Mouse (Mus musculus) lung, adult 2 months (tissue): Measurements from ENCODE around the gene Hcn1.

ENCODE experiments used
- CTCF ChIP-seq: fragments of 200-500 bp; IDR thresholded peaks from 2 replicates; pipeline ENCODE4 v1.5.1; 2011; ENCODE audit warnings: mild to moderate bottlenecking, low read length, control low read depth; ENCODE audit not compliant: insufficient read depth
- POLR2A ChIP-seq: fragments of 200-500 bp; IDR thresholded peaks from 2 replicates; pipeline ENCODE4 v1.6.1; 2011; ENCODE audit warnings: low read depth, mild to moderate bottlenecking, control low read depth, low read length, borderline replicate concordance; ENCODE audit errors: extremely low read depth

DNA sequence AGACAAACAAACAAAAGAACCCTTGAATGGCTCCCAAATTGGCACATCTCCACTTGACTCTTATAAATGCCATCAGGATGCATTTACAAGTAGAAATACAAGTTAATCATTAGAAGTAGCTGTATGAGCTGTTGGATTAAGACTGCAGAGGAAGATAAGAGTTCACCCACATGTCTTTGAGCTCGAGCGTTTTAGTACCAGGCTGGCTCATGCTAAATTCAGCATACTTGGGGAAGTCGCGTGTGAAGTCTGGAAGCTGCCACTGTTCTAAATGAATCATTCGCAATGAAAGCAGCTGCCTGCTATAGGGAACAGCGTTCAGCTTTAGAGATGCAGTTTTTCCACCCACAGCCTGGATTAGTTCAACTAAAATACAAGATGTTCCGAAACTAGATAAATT, 57.4 kb downstream of the Hcn1 start:
- TF ChIP-seq POLR2A (no peak), CTCF (no peak)
